Mouse (Mus musculus) kidney, postnatal 0 days (tissue): ENCODE results near the gene Fes. TPM values are rescaled to one million over a fixed set of nuclear protein-coding genes. Genes with fewer than 3 reads are reported as not detected.

Experiments
- ATAC-seq: fragments of 200-750 bp; cut with Nextera tagmentation; replicated peaks from 2 replicates; pipeline ENCODE4 v1.8.0; 2017; ENCODE audit warnings: low read depth, moderate number of reproducible peaks, moderate TSS enrichment, moderate library complexity; ENCODE audit not compliant: low FRiP score
- DNase-seq: peaks from one replicate; pipeline ENCODE4 v3.0.0-alpha.2; 2016; ENCODE audit warnings: low spot score
- H3K27ac ChIP-seq: fragments of 300-500 bp; sonication (generic); 2 replicates; pipeline ENCODE4 v1.5.1; 2014; ENCODE audit warnings: mild to moderate bottlenecking
- H3K27me3 ChIP-seq: fragments of 300-500 bp; sonication (generic); 2 replicates; pipeline ENCODE4 v1.6.1; 2014; ENCODE audit warnings: low read length, mixed read lengths; ENCODE audit not compliant: insufficient read depth
- H3K36me3 ChIP-seq: fragments of 300-500 bp; sonication (generic); 2 replicates; pipeline ENCODE4 v1.6.1; 2014; ENCODE audit warnings: low read length, mixed read lengths; ENCODE audit not compliant: insufficient read depth
- H3K4me1 ChIP-seq: fragments of 300-500 bp; sonication (generic); replicated peaks from 2 replicates; pipeline ENCODE4 v1.6.1; 2014; ENCODE audit warnings: antibody characterized with exemption, low read length, mixed read lengths; ENCODE audit not compliant: insufficient read depth
- H3K4me2 ChIP-seq: fragments of 300-500 bp; sonication (generic); 2 replicates; pipeline ENCODE4 v1.6.1; 2014; ENCODE audit warnings: mild to moderate bottlenecking, low read length, moderate library complexity, mixed read lengths
- H3K4me3 ChIP-seq: fragments of 300-500 bp; sonication (generic); replicated peaks from 2 replicates; pipeline ENCODE4 v1.5.1; 2014; ENCODE audit warnings: low read depth, low read length
- H3K9ac ChIP-seq: fragments of 300-500 bp; sonication (generic); 2 replicates; pipeline ENCODE4 v1.6.1; 2014; ENCODE audit warnings: low read depth, low read length
- H3K9me3 ChIP-seq: fragments of 300-500 bp; sonication (generic); replicated peaks from 2 replicates; pipeline ENCODE4 v1.6.1; 2016; ENCODE audit warnings: low read length, inconsistent platforms, mixed read lengths
- CTCF ChIP-seq: IDR thresholded peaks from 2 replicates; pipeline ENCODE4 v1.5.1; 2016; ENCODE audit warnings: antibody characterized with exemption, low read depth, mild to moderate bottlenecking, moderate library complexity
- WGBS: fragments of 180-500 bp; shearing (Covaris S2); extraction: QIAGEN DNeasy Blood & Tissue Kit; methylation state at CpG from one replicate; pipeline ENCODE4 v1.1.7; 2014; 5-methylcytosine and 5-hydroxymethylcytosine counted together
- polyA plus RNA-seq: library from polyadenylated mRNA; unstranded; fragments of >200 nt; fragmentation: Nextera tagmentation; extraction: Ambion mirVana; gene quantifications from 2 replicates; pipeline ENCODE4 v1.2.1, GENCODE M21; 2015

Fes gene
- polyA plus RNA-seq, 1 experiment from 2014 or later: 12.4 TPM

DNA sequence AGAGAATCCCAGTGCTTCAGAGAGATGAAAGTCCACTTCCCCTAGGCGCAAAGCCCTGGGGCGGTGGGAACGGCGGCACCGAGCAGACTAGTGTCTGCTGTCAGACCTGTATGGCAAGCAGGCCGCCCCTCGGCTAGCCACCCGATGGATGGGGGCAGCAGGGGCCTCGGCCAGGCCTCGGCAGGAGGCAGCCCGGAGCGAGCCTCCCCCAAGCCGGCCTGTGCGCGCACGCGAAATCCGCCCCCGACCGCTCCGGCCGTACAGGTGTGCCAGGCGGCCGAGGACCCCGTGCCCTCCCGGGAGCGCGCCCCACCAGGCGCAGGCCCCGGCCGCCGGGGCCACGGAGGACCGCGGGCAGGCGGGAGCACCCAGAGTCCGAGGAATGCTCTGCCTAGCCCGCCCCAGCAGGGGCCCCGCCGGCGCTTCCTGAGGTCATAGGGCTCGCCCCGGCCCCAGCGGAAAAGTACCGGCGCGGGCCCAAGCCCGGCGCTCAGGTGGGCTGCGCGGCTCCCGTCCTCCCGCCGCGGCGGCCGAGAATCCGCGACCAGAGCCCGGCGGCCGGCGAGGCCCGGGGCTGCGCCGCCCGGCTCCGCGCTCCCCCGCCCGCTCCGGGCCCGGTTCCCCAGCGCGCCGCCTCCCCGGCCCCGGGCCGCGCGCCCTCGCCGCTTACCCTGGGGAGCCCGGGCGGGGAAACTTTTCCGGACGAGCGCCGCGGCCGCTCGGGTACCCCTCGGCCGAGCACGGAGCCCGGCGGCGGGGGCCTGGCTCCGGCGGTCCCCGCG is 14.3 kb upstream of the Fes start:
- TF ChIP-seq CTCF: no peak
- peaks cover 10% of the 10 kb centered on the region; the same call in 1 of the 2 replicates for H3K36me3 ChIP-seq
- H3K4me2 ChIP-seq: peak overlapping the region; percentile 91
- peak overlapping the region; percentile 97 for H3K27ac ChIP-seq
- ATAC-seq (peak; percentile 61), DNase-seq (peak; percentile 60)
- peaks cover 18% of the 10 kb centered on the region for H3K4me1 ChIP-seq
- H3K9ac ChIP-seq: peak overlapping the region; percentile 97
- under 1% methylated on average over 89 of the region's 102 CpGs for whole genome bisulfite sequencing
- no peaks in the 10 kb centered on the region for H3K27me3 ChIP-seq
- H3K9me3 ChIP-seq: no peaks in the 10 kb centered on the region
- peak overlapping the region; percentile 93 for H3K4me3 ChIP-seq

DNA sequence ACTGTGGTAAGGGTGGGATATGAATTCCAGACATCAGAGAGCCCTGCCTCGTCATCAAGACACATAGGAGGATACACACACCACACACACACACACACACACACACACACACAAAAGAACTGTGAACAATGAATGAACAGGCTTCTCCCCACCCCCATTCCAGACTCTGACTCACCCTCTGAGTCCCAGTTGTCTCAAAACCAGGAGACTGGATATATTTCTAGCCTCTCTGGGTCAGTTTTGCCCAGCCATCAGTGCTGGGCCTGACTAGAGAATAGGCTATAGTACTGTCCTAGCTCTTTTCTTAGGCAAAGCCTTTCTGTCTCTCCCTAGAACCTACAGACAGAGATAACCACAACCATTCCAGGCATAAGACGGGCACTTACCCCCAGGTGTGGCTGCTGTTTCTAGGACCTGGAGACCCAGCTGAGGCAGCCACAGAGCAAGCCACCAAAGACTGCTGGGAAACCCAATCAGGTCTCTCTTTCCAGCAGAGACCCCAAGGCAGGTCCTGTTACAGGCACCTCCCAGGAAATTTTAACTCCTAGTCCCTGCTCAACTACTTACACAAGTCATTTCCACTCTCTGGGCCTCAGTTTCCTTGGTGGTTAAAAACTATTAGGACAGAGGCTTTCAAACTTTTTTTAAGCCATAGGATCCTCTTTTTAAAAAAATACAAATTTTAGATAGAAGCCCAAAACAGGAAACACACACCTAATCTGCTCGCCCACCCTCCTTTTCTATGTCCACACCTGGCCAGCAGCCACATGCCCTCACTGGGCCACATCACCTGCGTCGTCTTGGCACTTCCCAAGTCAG is 13.5 kb upstream of the Fes start:
- peak overlapping the region; percentile 93 for H3K4me3 ChIP-seq
- H3K27me3 ChIP-seq: no peaks in the 10 kb centered on the region
- no peaks in the 10 kb centered on the region for H3K9me3 ChIP-seq
- H3K4me1 ChIP-seq: peaks cover 18% of the 10 kb centered on the region
- DNase-seq (no peak), ATAC-seq (no peak)
- peaks cover 16% of the 10 kb centered on the region for H3K36me3 ChIP-seq
- 27% methylated on average over 5 of the region's 5 CpGs for WGBS
- peak overlapping the region; percentile 91 for H3K4me2 ChIP-seq
- no peak for TF ChIP-seq CTCF
- peak overlapping the region; percentile 97 for H3K9ac ChIP-seq
- H3K27ac ChIP-seq: peak overlapping the region; percentile 97

DNA sequence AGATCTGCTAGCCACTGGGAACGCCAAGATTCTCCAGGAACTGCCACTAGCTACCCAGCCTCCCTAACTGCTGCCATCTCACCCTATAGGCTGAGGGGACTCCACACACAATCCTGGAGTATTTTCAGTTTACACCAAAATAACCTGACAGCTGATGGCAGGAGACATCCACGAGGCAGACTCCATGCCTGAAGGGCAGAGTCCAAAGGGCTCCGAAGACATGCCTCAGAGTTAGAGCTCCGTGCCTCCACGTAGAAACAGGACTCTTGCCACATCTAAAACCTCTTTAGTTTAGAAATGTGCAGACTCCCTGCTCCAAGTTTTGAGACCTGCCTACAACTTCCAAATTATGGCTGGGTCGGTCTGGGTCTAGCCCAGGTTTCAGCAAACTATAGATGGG is 12.8 kb upstream of the Fes start:
- ATAC-seq (no peak), DNase-seq (no peak)
- Histone ChIP-seq H3K36me3 (peaks cover 21% of the 10 kb centered on the region), H3K27me3 (no peaks in the 10 kb centered on the region), H3K9ac (no peak overlapping the region), H3K27ac (peak overlapping the region; percentile 97), H3K4me1 (peaks cover 18% of the 10 kb centered on the region), H3K9me3 (no peaks in the 10 kb centered on the region), H3K4me2 (peak overlapping the region; percentile 91), H3K4me3 (no peak overlapping the region)
- TF ChIP-seq CTCF: no peak
- 66% methylated on average over 6 of the region's 6 CpGs for WGBS

GRCm38 (mm10) chr7:80400099-80400498 is 12.4 kb upstream of the Fes start:
- Histone ChIP-seq H3K9ac (no peak overlapping the region), H3K27ac (peak overlapping the region; percentile 56; the same call in 1 of the 2 replicates), H3K9me3 (no peaks in the 10 kb centered on the region), H3K4me3 (no peak overlapping the region), H3K36me3 (peaks cover 25% of the 10 kb centered on the region), H3K4me1 (peaks cover 18% of the 10 kb centered on the region), H3K27me3 (no peaks in the 10 kb centered on the region), H3K4me2 (peak overlapping the region; percentile 91; the same call in 1 of the 2 replicates)
- no peak for ATAC-seq
- peak; percentile 51 for DNase-seq
- WGBS: 36% methylated on average over 5 of the region's 5 CpGs
- TF ChIP-seq CTCF: peak; percentile 41

- H3K9me3 ChIP-seq: no peaks in the 10 kb centered on the region
- no peak for DNase-seq
- H3K27me3 ChIP-seq: no peaks in the 10 kb centered on the region
- no peak overlapping the region for H3K9ac ChIP-seq
- peaks cover 28% of the 10 kb centered on the region for H3K36me3 ChIP-seq
- 83% methylated on average over 9 of the region's 9 CpGs for WGBS
- no peak overlapping the region for H3K27ac ChIP-seq
- TF ChIP-seq CTCF: no peak
- H3K4me1 ChIP-seq: peaks cover 18% of the 10 kb centered on the region
- no peak overlapping the region for H3K4me3 ChIP-seq
- ATAC-seq: no peak
- H3K4me2 ChIP-seq: no peak overlapping the region
Observed at GRCm38 (mm10) chr7:80398654-80399444, 11.1 kb upstream of the Fes start.

- H3K4me1 ChIP-seq: peaks cover 18% of the 10 kb centered on the region
- ATAC-seq (no peak), DNase-seq (no peak)
- no peak overlapping the region for H3K4me2 ChIP-seq
- H3K36me3 ChIP-seq: peaks cover 31% of the 10 kb centered on the region
- no peak overlapping the region for H3K27ac ChIP-seq
- H3K27me3 ChIP-seq: no peaks in the 10 kb centered on the region
- 93% methylated on average over 9 of the region's 9 CpGs for WGBS
- H3K4me3 ChIP-seq: no peak overlapping the region
- H3K9ac ChIP-seq: no peak overlapping the region
- no peaks in the 10 kb centered on the region for H3K9me3 ChIP-seq
- TF ChIP-seq CTCF: no peak
Observed at GRCm38 (mm10) chr7:80397986-80398385, 10.2 kb upstream of the Fes start.
